Mouse (Mus musculus): ENCODE measurements around the gene Nek10. TPM values are rescaled to one million over a fixed set of nuclear protein-coding genes. Genes with fewer than 3 reads are reported as not detected.
"Not testable (repeated sequence)": the region's sequence is repeated elsewhere in the genome, so short reads cannot be mapped to it uniquely, and the experiment has no call there.

Gene Nek10
- 0.03 TPM in 1 of 2 replicates, not detected in the other for polyA plus RNA-seq (2014; fragmentation: Nextera tagmentation; extraction: Ambion mirVana)

- not testable (repeated sequence) for H3K4me3 ChIP-seq (ENCODE audit: low read depth, low read length); H3K9me3 ChIP-seq (ENCODE audit: control insufficient read depth, low read length); H3K36me3 ChIP-seq (ENCODE audit: control insufficient read depth, insufficient read depth, low read length); H3K27ac ChIP-seq (ENCODE audit: low read depth, low read length); H3K4me1 ChIP-seq (replicated peaks; ENCODE audit: control insufficient read depth, insufficient read depth, low read length); H3K9ac ChIP-seq (ENCODE audit: low read length); H3K27me3 ChIP-seq (ENCODE audit: control insufficient read depth, insufficient read depth, low read length); ATAC-seq (replicated peaks; ENCODE audit: low FRiP score); DNase-seq (ENCODE audit: low spot score); H3K4me2 ChIP-seq (ENCODE audit: low read depth, low read length, severe bottlenecking)
- 80% methylated on average over 1 of the region's 2 CpGs for WGBS
Observed at GRCm38 (mm10) chr14:14803115-14803514, at the start of gene Nek10. Nek10 (plus strand) TSS chr14:14803415.

DNA sequence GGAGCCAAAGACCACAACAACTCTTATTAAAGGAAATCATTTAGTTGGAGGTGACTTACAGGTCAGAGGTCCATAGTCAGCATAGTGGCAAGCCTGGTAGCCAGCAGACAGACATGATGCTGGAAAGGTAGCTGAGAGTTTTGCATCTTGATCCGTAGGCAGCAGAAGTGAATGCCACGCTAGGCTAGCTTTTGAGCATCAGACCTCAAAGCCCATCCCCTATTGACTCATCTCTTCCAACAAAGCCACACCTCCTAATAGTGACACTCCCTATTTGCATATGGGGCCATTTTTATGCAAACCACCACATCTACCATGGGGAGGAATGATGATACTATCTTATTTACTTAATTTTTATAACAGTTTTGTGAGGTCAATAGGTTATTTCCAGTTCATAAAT is 22.0 kb upstream of the Nek10 start:
- Histone ChIP-seq H3K9ac (ENCODE audit: low read length) (no peak overlapping the region), H3K4me2 (ENCODE audit: low read depth, low read length, severe bottlenecking) (no peak overlapping the region), H3K27me3 (ENCODE audit: control insufficient read depth, insufficient read depth, low read length) (no peaks in the 10 kb centered on the region), H3K4me3 (ENCODE audit: low read depth, low read length) (no peak overlapping the region), H3K9me3 (ENCODE audit: control insufficient read depth, low read length) (no peaks in the 10 kb centered on the region), H3K36me3 (ENCODE audit: control insufficient read depth, insufficient read depth, low read length) (peaks cover 4% of the 10 kb centered on the region; the same call in 1 of the 2 replicates), H3K4me1 (replicated peaks; ENCODE audit: control insufficient read depth, insufficient read depth, low read length) (no peaks in the 10 kb centered on the region), H3K27ac (ENCODE audit: low read depth, low read length) (no peak overlapping the region)
- DNase-seq (ENCODE audit: low spot score), result no peak
- WGBS, result 86% methylated on average over 2 of the region's 2 CpGs
- ATAC-seq (replicated peaks; ENCODE audit: low FRiP score), result no peak

DNA sequence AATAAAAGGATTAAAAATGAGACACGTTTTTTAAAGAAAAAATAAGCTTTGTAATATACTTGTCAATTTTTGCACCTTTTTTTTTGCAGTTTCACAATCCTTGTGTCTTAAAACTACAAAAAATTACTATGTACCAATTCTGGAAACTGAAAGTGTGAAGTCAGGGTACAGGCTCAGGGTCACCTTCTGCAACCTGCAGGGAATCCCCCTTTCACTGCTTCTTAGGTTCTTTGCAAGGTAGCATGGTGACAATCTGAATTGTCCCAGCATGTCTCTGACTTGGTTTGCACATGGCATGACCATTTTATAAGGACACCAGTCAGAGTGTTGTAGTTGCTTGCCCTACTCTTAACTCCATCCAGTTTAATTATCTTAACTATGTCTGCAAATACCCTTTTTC is 19.0 kb upstream of the Nek10 start:
- Histone ChIP-seq H3K9ac (ENCODE audit: low read length) (no peak overlapping the region), H3K9me3 (ENCODE audit: control insufficient read depth, low read length) (no peaks in the 10 kb centered on the region), H3K36me3 (ENCODE audit: control insufficient read depth, insufficient read depth, low read length) (peaks cover 6% of the 10 kb centered on the region; the same call in 1 of the 2 replicates), H3K27ac (ENCODE audit: low read depth, low read length) (no peak overlapping the region), H3K27me3 (ENCODE audit: control insufficient read depth, insufficient read depth, low read length) (no peaks in the 10 kb centered on the region), H3K4me1 (replicated peaks; ENCODE audit: control insufficient read depth, insufficient read depth, low read length) (no peaks in the 10 kb centered on the region), H3K4me3 (ENCODE audit: low read depth, low read length) (no peak overlapping the region), H3K4me2 (ENCODE audit: low read depth, low read length, severe bottlenecking) (no peak overlapping the region)
- DNase-seq (ENCODE audit: low spot score) (no peak), ATAC-seq (replicated peaks; ENCODE audit: low FRiP score) (no peak)
- WGBS, result 87% methylated on average over 1 of the region's 1 CpGs

DNA sequence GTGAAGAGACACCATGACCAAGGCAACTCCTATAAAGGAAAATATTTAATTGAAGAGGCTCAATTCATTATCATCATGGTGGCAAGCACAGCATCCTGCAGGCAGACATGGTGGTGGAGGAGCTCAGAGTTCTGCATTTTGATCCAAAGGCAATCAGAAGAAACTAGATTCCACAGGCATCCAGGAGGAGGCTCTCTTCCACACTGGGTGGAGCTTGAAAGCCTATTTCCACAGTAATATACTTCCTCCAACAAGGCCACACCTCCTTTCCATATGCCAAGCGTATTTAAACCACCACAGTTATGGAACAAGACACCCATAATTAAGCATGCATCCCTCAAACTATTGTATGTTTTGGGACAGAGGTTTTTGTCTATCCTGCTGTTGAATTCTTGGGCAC is 16.2 kb upstream of the Nek10 start:
- no peak overlapping the region for H3K4me2 ChIP-seq (ENCODE audit: low read depth, low read length, severe bottlenecking)
- no peak overlapping the region for H3K4me3 ChIP-seq (ENCODE audit: low read depth, low read length)
- peaks cover 6% of the 10 kb centered on the region; the same call in 1 of the 2 replicates for H3K36me3 ChIP-seq (ENCODE audit: control insufficient read depth, insufficient read depth, low read length)
- no peaks in the 10 kb centered on the region for H3K4me1 ChIP-seq (replicated peaks; ENCODE audit: control insufficient read depth, insufficient read depth, low read length)
- 96% methylated on average over 1 of the region's 1 CpGs for WGBS
- H3K27me3 ChIP-seq (ENCODE audit: control insufficient read depth, insufficient read depth, low read length), result no peaks in the 10 kb centered on the region
- DNase-seq (ENCODE audit: low spot score) (no peak), ATAC-seq (replicated peaks; ENCODE audit: low FRiP score) (no peak)
- no peaks in the 10 kb centered on the region for H3K9me3 ChIP-seq (ENCODE audit: control insufficient read depth, low read length)
- no peak overlapping the region for H3K27ac ChIP-seq (ENCODE audit: low read depth, low read length)
- H3K9ac ChIP-seq (ENCODE audit: low read length), result no peak overlapping the region

DNA sequence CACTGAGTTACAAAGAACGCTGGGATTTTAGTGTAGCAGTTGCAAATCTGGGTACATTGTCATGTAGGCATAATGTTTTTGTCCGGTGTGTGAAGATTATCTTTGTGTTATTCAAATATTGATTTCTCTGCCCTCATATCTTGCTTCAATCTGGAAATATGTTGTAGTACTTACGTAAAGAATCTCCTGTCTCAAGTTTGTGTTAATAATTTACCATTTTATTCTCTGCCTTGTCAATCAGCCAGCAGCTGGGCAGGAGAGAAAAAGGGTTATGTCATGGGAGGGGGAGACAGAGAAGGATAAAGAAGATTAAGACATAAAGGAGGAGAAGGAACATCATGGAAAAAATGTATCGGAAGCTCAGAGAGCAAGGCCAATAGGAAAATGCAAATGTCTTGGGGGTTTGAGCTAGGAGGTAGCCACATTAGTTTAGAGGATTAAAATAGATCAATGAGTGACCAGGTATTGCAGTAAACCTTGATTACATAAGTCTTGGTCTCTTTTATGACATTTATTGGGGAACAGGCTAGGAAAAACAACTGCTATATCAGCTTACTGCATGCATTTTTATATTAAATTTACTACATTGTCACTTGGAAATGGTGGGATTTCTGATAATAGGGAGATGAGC is 13.3 kb upstream of the Nek10 start:
- 94% methylated on average over 4 of the region's 4 CpGs for WGBS
- Histone ChIP-seq H3K36me3 (ENCODE audit: control insufficient read depth, insufficient read depth, low read length) (peaks cover 3% of the 10 kb centered on the region; the same call in 1 of the 2 replicates), H3K4me1 (replicated peaks; ENCODE audit: control insufficient read depth, insufficient read depth, low read length) (no peaks in the 10 kb centered on the region), H3K9me3 (ENCODE audit: control insufficient read depth, low read length) (no peaks in the 10 kb centered on the region), H3K27me3 (ENCODE audit: control insufficient read depth, insufficient read depth, low read length) (no peaks in the 10 kb centered on the region), H3K9ac (ENCODE audit: low read length) (no peak overlapping the region), H3K4me2 (ENCODE audit: low read depth, low read length, severe bottlenecking) (no peak overlapping the region), H3K4me3 (ENCODE audit: low read depth, low read length) (no peak overlapping the region), H3K27ac (ENCODE audit: low read depth, low read length) (no peak overlapping the region)
- ATAC-seq (replicated peaks; ENCODE audit: low FRiP score), result no peak
- no peak for DNase-seq (ENCODE audit: low spot score)

DNA sequence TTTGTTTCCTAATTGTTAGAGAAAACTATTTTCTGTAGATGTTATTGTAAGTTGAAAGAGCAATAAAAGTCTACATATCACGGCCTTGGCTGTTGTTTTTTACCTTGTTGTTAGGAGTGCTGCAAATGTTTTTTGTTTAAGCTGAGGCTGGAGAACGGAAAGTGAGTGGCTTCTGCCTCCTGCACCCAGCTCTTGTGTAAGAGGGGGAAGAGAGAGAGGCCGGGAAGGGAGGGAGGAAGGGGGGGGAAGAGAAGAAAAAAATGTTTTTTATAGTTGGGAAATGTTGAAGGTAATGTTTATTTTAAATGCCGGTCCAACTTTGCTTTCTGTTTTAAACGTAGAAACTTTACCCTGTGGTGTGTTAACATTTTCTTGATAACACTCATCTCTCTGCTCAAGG is 3.4 kb upstream of the Nek10 start:
- Histone ChIP-seq H3K36me3 (ENCODE audit: control insufficient read depth, insufficient read depth, low read length) (peaks cover 3% of the 10 kb centered on the region; the same call in 1 of the 2 replicates), H3K4me1 (replicated peaks; ENCODE audit: control insufficient read depth, insufficient read depth, low read length) (no peaks in the 10 kb centered on the region), H3K4me3 (ENCODE audit: low read depth, low read length) (no peak overlapping the region), H3K27ac (ENCODE audit: low read depth, low read length) (no peak overlapping the region), H3K27me3 (ENCODE audit: control insufficient read depth, insufficient read depth, low read length) (no peaks in the 10 kb centered on the region), H3K4me2 (ENCODE audit: low read depth, low read length, severe bottlenecking) (no peak overlapping the region), H3K9me3 (ENCODE audit: control insufficient read depth, low read length) (no peaks in the 10 kb centered on the region), H3K9ac (ENCODE audit: low read length) (no peak overlapping the region)
- no peak for DNase-seq (ENCODE audit: low spot score)
- 88% methylated on average over 5 of the region's 5 CpGs for WGBS
- no peak for ATAC-seq (replicated peaks; ENCODE audit: low FRiP score)

GRCm38 (mm10) chr14:14800332-14800731 is 2.9 kb upstream of the Nek10 start:
- H3K27me3 ChIP-seq (ENCODE audit: control insufficient read depth, insufficient read depth, low read length), result no peaks in the 10 kb centered on the region
- H3K4me1 ChIP-seq (replicated peaks; ENCODE audit: control insufficient read depth, insufficient read depth, low read length), result no peaks in the 10 kb centered on the region
- H3K9me3 ChIP-seq (ENCODE audit: control insufficient read depth, low read length), result no peaks in the 10 kb centered on the region
- WGBS, result 96% methylated on average over 4 of the region's 4 CpGs
- ATAC-seq (replicated peaks; ENCODE audit: low FRiP score) (no peak), DNase-seq (ENCODE audit: low spot score) (no peak)
- no peak overlapping the region for H3K4me3 ChIP-seq (ENCODE audit: low read depth, low read length)
- no peak overlapping the region for H3K4me2 ChIP-seq (ENCODE audit: low read depth, low read length, severe bottlenecking)
- H3K9ac ChIP-seq (ENCODE audit: low read length), result no peak overlapping the region
- H3K36me3 ChIP-seq (ENCODE audit: control insufficient read depth, insufficient read depth, low read length), result peaks cover 3% of the 10 kb centered on the region; the same call in 1 of the 2 replicates
- no peak overlapping the region for H3K27ac ChIP-seq (ENCODE audit: low read depth, low read length)

DNA sequence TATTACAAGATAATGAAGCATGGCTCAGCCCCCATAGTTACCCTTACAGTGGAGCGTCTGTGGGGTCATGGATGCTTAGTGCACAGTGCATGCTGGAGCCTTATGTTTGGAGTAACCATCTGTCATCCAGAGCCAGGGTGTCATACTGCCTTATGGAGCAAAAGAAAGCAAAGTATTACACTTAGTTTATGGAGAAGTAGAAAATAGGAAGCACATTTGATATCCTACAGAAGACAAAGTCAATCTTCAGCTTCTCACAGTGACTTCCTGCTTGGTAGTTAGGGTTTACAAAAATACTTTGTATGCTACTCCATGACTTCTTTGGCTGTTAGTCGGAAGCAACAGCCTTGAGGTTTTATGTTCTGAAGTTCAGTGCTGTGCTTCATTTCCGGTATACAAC is 2.4 kb upstream of the Nek10 start:
- Histone ChIP-seq H3K9me3 (ENCODE audit: control insufficient read depth, low read length) (no peaks in the 10 kb centered on the region), H3K4me2 (ENCODE audit: low read depth, low read length, severe bottlenecking) (no peak overlapping the region), H3K27ac (ENCODE audit: low read depth, low read length) (no peak overlapping the region), H3K4me3 (ENCODE audit: low read depth, low read length) (no peak overlapping the region), H3K9ac (ENCODE audit: low read length) (no peak overlapping the region), H3K36me3 (ENCODE audit: control insufficient read depth, insufficient read depth, low read length) (peaks cover 3% of the 10 kb centered on the region; the same call in 1 of the 2 replicates), H3K27me3 (ENCODE audit: control insufficient read depth, insufficient read depth, low read length) (no peaks in the 10 kb centered on the region), H3K4me1 (replicated peaks; ENCODE audit: control insufficient read depth, insufficient read depth, low read length) (no peaks in the 10 kb centered on the region)
- 95% methylated on average over 3 of the region's 3 CpGs for WGBS
- DNase-seq (ENCODE audit: low spot score), result no peak
- ATAC-seq (replicated peaks; ENCODE audit: low FRiP score), result no peak

GRCm38 (mm10) chr14:14803921-14804517 is 804 bp downstream of the Nek10 start:
- Histone ChIP-seq H3K4me1 (replicated peaks; ENCODE audit: control insufficient read depth, insufficient read depth, low read length) (no peaks in the 10 kb centered on the region), H3K27ac (ENCODE audit: low read depth, low read length) (no peak overlapping the region), H3K4me2 (ENCODE audit: low read depth, low read length, severe bottlenecking) (no peak overlapping the region), H3K4me3 (ENCODE audit: low read depth, low read length) (no peak overlapping the region), H3K9me3 (ENCODE audit: control insufficient read depth, low read length) (no peaks in the 10 kb centered on the region), H3K9ac (ENCODE audit: low read length) (no peak overlapping the region), H3K27me3 (ENCODE audit: control insufficient read depth, insufficient read depth, low read length) (no peaks in the 10 kb centered on the region), H3K36me3 (ENCODE audit: control insufficient read depth, insufficient read depth, low read length) (peaks cover 3% of the 10 kb centered on the region; the same call in 1 of the 2 replicates)
- DNase-seq (ENCODE audit: low spot score) (peak; percentile 62), ATAC-seq (replicated peaks; ENCODE audit: low FRiP score) (peak; percentile 84)
- 11% methylated on average over 10 of the region's 10 CpGs for WGBS
